Mouse (Mus musculus): Measurements from ENCODE around the gene Ces2h.
"Not testable (repeated sequence)": the region's sequence is repeated elsewhere in the genome, so short reads cannot be mapped to it uniquely, and the experiment has no call there.

Ces2h gene

GRCm38 (mm10) chr8:105000586-105000985 lies at the start of gene Ces2h:
Gene Ces2h, plus strand, starts transcription at chr8:105000853.
- no peak for DNase-seq

DNA sequence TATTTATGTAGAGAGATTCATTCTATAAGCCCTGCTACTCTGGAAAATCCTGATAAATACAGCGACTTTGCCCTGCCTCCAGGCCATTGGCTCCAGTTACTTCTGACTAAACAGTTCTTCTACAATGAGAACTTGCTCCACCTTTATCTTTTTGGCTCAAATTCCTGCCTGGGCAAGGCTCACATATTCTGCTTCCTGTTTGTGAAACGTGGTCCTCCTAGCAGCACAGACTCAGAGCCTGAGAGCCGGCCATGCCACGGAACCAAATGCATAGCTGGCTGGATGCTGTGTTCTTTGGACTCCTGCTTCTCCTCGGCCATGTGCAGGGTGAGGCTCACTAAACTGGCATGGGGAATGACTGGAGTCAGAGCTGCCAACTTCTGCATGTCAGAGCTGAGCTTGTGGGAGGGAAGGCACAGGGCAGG lies 39.1 kb upstream of the Ces2h start, which contains the start of gene Ces2g:
Ces2g (plus strand) TSS at position 182 of the 425 bp plus-strand sequence.
- DNase-seq, result no peak

DNA sequence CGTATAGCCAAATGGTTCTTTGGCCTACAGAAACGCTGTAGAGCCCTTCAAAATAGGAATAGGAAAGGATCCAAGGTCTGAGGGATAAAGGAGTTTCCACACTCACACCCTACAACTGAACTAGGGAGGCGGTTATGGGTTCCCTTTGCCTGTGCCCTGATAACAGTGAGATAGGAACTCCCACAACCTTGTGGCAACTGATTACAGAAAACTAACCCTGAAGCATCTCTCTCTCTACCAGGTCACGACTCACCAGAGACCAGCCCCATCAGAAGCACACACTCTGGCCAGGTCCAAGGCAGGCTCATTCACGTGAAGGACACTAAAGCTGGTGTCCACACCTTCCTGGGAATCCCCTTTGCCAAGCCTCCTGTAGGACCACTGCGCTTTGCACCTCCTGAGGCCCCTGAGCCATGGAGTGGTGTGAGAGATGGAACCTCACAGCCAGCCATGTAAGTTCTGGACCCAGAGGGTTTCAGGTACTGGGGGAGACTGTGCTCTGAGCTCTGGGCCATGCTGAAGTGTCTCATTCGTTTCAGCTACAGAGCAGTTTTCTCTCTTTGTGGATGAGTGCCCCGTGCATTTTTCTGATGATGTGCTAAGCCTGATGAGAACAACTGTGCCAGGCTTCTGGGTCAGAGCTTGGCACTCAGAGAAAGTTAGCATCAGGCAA lies 38.3 kb upstream of the Ces2h start:
- no peak for DNase-seq

DNA sequence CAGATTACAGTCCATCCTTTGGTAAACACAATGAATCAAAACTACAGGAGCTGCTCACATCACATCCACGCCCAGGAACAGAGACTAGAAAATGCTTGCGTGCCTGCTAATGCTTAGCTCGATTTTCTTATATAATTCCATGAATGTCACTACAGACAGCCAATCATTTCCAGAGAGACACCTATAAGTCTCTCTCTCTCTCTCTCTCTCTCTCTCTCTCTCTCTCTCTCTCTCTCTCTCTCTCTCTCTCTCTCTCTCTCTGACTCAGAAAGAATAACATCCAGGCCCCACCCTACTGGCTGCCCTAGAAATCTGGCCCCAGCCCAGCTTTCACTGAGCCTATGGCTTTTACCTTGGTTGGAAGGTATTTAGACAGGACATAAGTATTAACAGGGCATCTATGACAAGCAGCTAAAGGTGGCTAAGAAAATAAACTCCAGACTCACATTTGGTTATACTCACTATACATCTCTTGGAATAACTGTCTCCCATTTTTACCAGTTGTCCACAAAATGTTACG lies 37.2 kb upstream of the Ces2h start:
- no peak for DNase-seq

GRCm38 (mm10) chr8:104984126-104984525 lies 16.5 kb upstream of the Ces2h start:
- DNase-seq, result no peak

- DNase-seq, result peak; percentile 16
These were observed 15.7 kb upstream of the Ces2h start for GRCm38 (mm10) chr8:104984942-104985341.

DNA sequence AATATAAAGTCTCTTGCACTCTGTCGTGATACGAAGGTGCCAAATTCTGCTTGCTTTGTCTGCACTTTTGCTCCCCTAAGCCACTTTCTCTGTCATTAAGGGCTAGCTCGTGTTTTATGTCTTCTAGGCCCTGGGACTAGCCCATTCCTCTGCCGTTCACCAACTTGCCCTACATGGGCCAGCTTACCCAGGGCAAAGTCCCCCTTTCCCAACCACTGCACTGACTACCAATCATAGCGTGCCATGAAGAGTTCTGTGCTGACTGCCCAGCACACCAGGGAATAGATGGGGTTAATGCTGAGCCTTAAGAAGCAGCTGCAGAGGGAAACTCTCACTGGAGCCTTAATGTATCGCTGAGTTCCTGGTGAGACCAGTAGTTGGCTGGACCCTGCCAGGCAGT lies 2.5 kb upstream of the Ces2h start:
- DNase-seq, result no peak

- no peak for DNase-seq
These were observed 1.5 kb upstream of the Ces2h start for GRCm38 (mm10) chr8:104999183-104999582.

- no peak for DNase-seq
These were observed 9.3 kb downstream of the Ces2h start for GRCm38 (mm10) chr8:105010000-105010399.

DNA sequence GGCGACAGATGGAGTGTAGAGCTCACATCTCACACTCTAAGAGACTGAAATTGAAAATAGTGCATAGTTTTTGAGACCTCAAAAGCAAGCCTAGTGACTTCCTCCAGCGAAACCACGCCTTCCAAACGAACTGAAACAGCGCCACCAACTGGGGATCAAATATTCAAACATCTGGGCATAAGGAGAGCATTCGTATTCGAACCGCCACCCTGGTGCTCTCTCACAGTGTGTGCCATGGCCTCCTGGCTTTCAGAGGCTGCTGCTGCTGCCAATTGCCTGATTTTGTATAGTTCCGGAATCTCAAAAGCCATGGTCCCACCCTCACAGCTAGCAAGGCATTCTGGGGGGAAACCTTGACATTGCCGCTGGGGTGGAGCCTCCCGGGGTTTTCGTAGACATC lies 10.5 kb downstream of the Ces2h start:
- no peak for DNase-seq

DNA sequence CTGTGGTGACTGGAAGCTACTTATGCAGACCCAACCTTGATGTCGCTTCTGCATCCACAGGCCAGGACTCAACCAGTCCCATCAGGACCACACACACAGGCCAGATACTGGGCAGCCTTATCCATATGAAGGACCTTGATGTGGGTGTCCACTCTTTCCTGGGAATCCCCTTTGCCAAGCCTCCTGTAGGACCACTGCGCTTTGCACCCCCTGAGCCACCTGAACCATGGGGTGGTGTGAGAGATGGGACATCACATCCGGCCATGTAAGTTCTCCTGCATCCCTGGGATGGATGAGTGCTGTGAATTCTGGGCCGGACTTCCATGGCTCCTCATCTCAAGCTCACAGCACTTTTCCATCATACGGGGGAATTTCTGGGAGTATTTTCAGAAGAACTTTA lies 13.7 kb downstream of the Ces2h start:
- DNase-seq, result no peak

DNA sequence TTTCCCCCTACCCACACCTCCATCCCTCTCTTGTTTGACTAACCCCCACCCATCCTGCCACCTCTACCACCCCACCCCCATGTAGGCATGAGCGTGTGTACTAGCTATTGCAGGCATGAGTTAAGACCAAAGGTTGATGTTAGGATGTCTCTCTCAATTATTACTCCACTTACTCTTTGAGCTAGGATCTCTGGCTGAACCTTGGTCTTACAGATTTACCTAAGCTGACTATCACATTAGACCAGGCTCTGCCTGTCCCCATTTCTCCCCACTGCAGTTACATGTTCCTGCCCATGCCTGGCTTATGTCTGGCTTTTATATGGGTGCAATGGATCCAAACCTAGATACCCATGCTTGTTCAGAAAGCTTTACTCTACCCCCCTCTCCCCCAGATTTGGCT lies 21.3 kb downstream of the Ces2h start:
- DNase-seq, result no peak

DNA sequence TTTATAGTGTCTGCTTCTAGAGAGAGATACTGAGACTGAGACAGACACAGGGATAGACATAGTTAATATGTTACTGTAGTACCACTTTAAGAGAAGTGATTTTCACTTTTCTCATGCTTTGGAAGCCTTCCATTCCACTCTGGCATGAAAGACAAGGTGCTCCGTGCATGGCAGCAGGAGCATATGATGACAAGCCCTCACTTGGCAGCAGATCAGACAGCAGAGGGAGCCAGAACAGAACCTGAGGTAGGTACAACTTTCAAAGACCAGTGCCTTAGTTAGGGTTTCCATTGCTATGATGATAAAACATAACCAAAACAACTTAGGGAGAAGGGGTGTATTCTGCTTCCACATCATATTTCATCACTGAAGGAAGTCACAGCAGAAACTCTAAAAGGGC lies 22.4 kb downstream of the Ces2h start:
- peak; percentile 6 for DNase-seq

GRCm38 (mm10) chr8:105025050-105025449 lies 24.4 kb downstream of the Ces2h start:
- no peak for DNase-seq

- no peak for DNase-seq
These were observed 42.9 kb downstream of the Ces2h start for GRCm38 (mm10) chr8:105043510-105043909.

DNA sequence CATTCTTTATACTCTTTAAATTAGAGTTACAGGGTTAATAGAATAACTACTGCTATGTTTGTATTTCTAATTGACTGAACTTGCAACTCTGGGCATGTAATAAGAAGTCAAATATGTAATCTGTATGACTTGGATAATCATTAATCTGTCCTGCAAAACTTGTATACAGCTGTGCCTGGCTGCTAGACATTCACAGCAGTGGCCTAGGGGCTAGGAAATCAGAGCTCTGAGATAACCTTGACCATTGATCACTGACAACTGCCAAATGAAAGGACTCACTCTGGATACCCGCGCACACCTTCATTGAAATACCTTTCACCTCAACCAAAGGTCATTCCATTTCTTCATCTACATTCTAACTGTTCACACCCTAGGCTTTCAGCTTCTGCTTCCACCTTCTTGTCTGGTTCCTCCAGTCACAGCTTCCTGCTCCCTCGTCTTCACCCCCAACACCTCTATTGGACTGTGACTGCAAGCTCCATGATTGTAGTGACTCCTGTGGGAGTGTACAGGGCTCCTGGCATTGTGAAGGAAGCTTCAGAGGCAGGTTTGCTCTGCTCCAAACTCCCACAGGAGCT lies 45.3 kb downstream of the Ces2h start:
- DNase-seq, result no peak

- no peak for DNase-seq
These were observed 47.8 kb downstream of the Ces2h start, which contains the start of gene Ces3a for GRCm38 (mm10) chr8:105048371-105048854. Gene Ces3a, plus strand, starts transcription at chr8:105048601.

GRCm38 (mm10) chr8:105056211-105056610 lies 55.6 kb downstream of the Ces2h start:
- DNase-seq, result no peak

DNA sequence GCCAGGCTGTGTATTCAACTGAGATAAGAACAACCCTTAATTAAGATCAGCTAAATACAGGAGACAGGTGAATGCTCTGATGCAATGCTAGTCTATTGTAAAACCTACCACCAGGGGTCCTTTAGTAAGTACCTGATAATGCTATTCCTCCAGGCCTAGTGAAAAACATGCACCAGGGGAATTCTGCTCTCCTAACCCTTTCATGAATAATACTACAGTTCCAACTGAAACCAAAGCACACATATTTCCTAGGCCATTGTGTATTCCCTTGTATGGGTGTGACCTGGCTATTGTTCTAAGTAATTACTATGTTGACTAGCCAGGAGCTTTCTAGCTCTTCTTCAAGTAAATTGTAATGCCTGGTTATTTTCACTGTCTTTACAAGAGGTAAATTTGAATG lies 59.4 kb downstream of the Ces2h start:
- DNase-seq, result no peak

GRCm38 (mm10) chr8:105066761-105067160 lies 66.1 kb downstream of the Ces2h start:
- no peak for DNase-seq

DNA sequence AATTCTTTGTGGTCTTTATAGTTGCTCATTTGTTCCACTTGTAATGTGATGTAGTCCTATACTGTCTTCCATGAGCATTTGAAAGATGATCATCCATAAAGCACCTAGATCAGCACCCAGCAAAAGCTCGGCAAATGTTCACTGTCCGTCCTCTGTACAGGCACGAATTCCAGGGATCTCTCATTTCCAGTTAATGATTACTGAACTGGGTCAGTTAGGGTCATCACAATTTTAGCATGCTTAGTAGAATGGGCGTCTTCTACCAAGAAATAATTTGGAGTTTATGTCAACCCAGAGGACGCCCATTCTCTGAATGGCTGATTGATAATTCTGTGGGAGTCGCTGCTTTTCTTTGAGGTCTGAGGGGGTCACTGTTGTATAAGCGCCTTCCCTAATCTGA lies 67.3 kb downstream of the Ces2h start:
- not testable (repeated sequence) for DNase-seq

GRCm38 (mm10) chr8:105068971-105069370 lies 68.3 kb downstream of the Ces2h start:
- no peak for DNase-seq
